Mouse (Mus musculus): ENCODE measurements at regions not wholly inside any gene's neighbourhood (a gene's known extent, or its start where the extent isn't known, plus 50 kb on each side); places are given as distances from the start of the nearest gene placed in this dataset.
A peak's percentile ranks its signal among the peaks of the same experiment; 100 is the strongest.

DNA sequence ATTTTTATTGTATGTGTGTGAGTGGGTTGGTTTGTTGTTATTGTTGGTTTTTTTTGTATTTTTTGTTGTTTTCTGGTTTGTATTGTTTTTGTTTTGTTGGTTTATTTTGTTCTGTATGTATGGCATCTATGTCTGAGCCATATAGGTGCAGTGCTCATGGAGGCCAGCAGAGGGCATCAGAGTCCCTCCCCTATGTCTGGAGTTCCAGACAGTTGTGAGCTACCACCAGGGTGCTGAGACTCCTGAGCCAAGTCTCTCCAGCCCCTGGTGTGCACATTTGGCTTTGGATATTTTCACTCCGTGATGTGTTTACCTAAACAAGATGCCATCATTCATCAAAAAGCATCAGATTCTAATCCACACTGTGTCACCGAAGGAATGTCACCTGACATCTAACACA lies 59.2 kb upstream of the Nudt7 start:
- Histone ChIP-seq H3K36me3 (ENCODE audit: insufficient read depth, low read length) (no peaks in the 10 kb centered on the region), H3K4me1 (replicated peaks; ENCODE audit: low read depth, low read length) (no peaks in the 10 kb centered on the region), H3K4me3 (replicated peaks; ENCODE audit: low read length) (no peak overlapping the region), H3K27me3 (ENCODE audit: insufficient read depth, low read length) (no peaks in the 10 kb centered on the region), H3K9me3 (ENCODE audit: low read length) (no peaks in the 10 kb centered on the region)
- TF ChIP-seq NANOG (IDR thresholded peaks at IDR 0.05; ENCODE audit: borderline replicate concordance, low read length) (no peak), POU5F1 (IDR thresholded peaks at IDR 0.05; ENCODE audit: borderline replicate concordance, low read length) (no peak), CTCF (conservative IDR thresholded peaks at IDR 0.05; ENCODE audit: low read length) (peak; percentile 69)

DNA sequence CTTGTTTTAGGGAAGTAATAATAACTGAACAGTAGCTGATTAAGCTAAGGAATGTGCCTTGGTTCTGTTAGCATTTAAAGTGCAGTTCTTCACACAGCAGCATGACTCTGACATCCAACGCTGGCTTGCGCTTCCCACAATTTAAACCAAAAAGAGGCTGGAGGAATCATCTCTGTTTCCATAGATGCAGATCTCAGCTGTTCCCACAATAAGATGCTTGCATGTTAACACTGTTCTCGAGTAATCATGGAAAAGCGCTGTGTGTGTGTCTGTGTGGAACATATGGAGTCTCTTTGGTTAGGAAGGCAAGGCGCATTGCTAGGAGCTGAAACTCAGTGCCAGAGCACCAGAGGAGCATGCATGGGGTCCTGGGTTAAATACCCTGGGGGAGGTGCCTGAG lies 56.7 kb upstream of the Nudt7 start:
- Histone ChIP-seq H3K9me3 (ENCODE audit: low read length) (no peaks in the 10 kb centered on the region), H3K27me3 (ENCODE audit: insufficient read depth, low read length) (no peaks in the 10 kb centered on the region), H3K4me1 (replicated peaks; ENCODE audit: low read depth, low read length) (no peaks in the 10 kb centered on the region), H3K4me3 (replicated peaks; ENCODE audit: low read length) (no peak overlapping the region), H3K36me3 (ENCODE audit: insufficient read depth, low read length) (no peaks in the 10 kb centered on the region)
- TF ChIP-seq CTCF (conservative IDR thresholded peaks at IDR 0.05; ENCODE audit: low read length) (no peak), POU5F1 (IDR thresholded peaks at IDR 0.05; ENCODE audit: borderline replicate concordance, low read length) (no peak), NANOG (IDR thresholded peaks at IDR 0.05; ENCODE audit: borderline replicate concordance, low read length) (no peak)

DNA sequence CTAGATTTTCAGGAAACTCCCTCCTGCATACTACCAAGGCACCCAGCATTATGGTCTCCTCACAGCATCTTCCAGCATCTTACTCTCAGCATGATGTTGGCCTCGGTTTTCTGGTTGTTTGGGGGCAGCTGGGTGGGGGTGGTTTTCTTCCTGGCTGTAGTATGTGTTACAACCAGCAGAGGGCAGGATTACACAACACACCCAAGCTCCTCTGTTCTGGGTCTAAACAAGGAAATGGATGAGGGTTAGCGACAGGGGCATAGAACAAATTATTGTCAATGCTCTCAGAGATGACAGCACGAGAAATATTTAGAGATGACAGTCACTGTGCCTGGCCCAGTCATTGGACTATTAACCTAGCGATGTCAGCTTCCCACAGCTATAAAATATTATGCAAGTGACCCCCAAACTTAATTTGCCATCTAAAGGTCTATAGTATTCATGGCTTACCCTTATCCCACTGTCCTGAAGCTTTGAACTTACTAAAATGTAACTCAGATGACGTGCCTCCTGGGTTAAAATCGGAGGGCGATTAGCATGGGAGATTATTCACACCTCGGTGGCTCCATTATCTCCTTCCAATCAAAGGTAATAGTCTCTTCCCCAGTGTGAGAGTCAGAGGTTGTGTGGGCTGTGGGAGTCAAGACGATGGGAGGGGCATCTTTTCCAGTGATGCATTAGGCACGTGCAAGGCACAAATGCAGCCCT lies 52.2 kb upstream of the Nudt7 start:
- H3K4me1 ChIP-seq (replicated peaks; ENCODE audit: low read depth, low read length) = no peaks in the 10 kb centered on the region
- H3K9me3 ChIP-seq (ENCODE audit: low read length) = no peaks in the 10 kb centered on the region
- no peak overlapping the region for H3K4me3 ChIP-seq (replicated peaks; ENCODE audit: low read length)
- no peaks in the 10 kb centered on the region for H3K27me3 ChIP-seq (ENCODE audit: insufficient read depth, low read length)
- TF ChIP-seq CTCF (conservative IDR thresholded peaks at IDR 0.05; ENCODE audit: low read length) (peak; percentile 52), POU5F1 (IDR thresholded peaks at IDR 0.05; ENCODE audit: borderline replicate concordance, low read length) (no peak)
- H3K36me3 ChIP-seq (ENCODE audit: insufficient read depth, low read length) = no peaks in the 10 kb centered on the region

DNA sequence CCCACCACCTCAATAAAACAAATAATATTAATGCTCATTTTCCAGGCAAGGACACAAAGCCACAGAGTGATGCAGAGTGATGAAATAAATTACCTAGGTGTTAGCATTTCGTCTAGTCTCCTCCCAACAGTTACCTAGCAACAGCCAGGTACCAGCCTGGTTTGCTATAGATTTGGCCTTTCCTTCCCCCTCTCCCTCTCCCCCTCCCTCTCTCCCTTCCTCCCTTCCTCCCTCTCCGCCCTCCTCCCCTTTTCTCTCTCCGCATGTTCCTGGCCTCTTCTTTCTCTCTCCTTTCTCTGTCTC lies 51.6 kb upstream of the Nudt7 start:
- TF ChIP-seq POU5F1 (IDR thresholded peaks at IDR 0.05; ENCODE audit: borderline replicate concordance, low read length) (no peak), NANOG (IDR thresholded peaks at IDR 0.05; ENCODE audit: borderline replicate concordance, low read length) (no peak), CTCF (conservative IDR thresholded peaks at IDR 0.05; ENCODE audit: low read length) (no peak)
- Histone ChIP-seq H3K27me3 (ENCODE audit: insufficient read depth, low read length) (no peaks in the 10 kb centered on the region), H3K9me3 (ENCODE audit: low read length) (no peaks in the 10 kb centered on the region), H3K36me3 (ENCODE audit: insufficient read depth, low read length) (no peaks in the 10 kb centered on the region), H3K4me3 (replicated peaks; ENCODE audit: low read length) (no peak overlapping the region), H3K4me1 (replicated peaks; ENCODE audit: low read depth, low read length) (no peaks in the 10 kb centered on the region)
